Mouse (Mus musculus): ENCODE results near the gene Amer3. TPM values are rescaled to one million over a fixed set of nuclear protein-coding genes. Genes with fewer than 3 reads are reported as not detected.

Amer3 gene
- polyA plus RNA-seq (2021; fragmentation: Nextera tagmentation): 3.5 and 5.5 TPM in 2 replicates
- long read RNA-seq, experiment 1, full-length matches to known transcripts: 16 of 27 reads
- long read RNA-seq, experiment 1, partial matches to known transcripts: 10 of 27 reads
- long read RNA-seq, experiment 1, other reads (novel, unspliced or antisense): 1 of 27 reads
- long read RNA-seq, experiment 2, full-length matches to known transcripts: 1 of 6 reads
- long read RNA-seq, experiment 2, partial matches to known transcripts: 0 of 6 reads
- long read RNA-seq, experiment 2, other reads (novel, unspliced or antisense): 5 of 6 reads

DNA sequence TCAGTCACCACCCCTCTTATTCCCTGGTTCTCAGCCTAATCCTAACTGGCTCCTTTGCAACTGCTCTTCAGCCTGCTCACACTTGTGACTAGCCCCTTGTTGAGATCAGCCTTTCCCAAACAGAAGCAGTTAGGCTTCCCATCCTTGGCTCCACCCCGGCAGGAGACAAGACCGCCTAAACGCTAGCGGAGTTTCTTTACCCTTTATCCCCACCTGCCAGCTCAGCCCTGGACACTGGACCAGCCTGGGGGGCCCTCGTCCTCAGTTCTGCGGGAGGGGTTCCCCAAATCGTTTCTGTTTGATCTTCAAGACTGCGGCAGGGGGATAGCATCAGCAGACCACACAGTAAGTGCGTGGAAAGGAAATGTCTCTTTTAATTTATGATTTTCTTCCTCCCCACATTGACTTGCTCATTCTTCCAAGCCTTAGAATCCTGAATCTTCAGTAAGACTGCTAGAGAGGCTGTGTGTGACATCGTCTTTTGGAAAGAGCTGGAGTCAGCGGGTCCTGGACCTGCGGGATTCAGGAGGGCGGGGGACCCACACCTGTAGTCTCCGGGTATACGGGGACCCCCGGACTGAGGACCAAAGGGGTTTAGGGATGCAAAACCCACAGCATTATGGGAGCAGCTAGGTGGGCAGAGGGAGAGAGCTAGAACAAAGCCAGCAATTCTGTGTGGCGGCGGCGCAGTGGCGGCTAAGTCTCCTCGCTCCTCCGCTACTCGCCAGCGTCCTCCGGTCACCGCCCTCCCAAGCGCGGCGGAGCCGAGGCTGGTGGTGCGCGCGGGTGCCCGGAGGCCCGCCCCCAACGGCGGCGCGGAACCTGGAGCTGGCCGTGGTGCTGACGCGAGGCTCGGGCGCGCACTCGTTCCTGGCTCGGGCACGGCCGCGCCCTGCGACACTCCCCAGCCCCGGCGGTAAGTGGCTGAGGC, at the start of gene Amer3:
TSS of gene Amer3 (plus strand) at position 807 of the 931 bp plus-strand sequence.

DNA sequence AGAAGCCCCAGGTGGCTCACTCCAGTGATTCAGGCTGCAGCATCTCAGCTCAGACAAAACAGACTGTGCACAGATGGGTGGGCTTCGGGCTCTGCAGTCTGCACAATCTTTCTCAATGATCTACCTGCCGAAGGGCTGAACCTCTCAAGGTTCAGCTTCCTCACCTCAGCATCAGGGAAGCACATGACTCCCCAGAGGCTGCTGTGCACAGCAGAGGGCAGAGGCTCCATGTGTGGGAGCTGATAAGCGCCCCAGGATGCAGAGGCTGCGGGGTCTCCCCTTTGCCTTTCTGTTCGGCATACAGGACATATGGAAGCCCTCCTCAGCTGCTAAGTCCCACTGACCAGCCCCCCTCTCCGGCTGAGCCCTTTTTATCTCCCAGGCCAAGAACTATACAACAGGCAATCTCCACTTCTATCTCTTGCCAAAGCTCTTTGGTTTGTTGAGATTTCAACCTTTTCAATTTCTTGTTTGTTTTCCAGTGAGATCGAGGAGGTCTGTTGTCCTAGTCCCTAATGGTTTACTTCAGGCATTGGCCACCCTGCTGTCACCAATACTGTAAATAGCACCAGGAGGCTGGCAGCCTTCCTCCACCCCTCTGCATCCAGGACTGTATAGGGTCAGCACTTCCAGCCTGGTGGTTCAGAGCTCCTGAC, 44.3 kb upstream of the Amer3 start, which contains the start of gene Cfc1:
TSS of gene Cfc1 (plus strand) at position 606 of the 656 bp plus-strand sequence.

DNA sequence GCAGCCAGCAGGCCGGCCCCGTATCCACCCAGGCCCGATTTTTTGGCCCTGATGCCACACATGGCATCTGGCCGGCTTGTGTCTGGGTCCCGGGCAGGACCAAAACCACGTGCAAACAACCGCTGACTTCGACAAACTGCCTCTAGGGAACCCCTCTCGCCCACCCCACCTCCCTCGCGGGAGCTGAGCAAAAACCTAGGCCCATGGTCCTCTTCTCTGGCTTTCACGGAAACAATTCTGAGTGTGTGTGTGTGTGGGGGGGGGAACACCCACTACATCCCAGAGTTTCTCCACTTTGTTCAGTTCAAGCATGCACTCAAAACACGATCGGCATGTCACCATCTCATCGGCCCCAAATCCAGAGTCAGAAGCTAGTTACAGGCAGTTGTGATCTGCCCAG, 18.6 kb upstream of the Amer3 start, which contains the start of gene Prss40:
TSS of gene Prss40 (minus strand) at position 101 of the 400 bp plus-strand sequence.

Other genes with a start within 250 kb of the Amer3 start
- gene Ccdc115, start 140.0 kb upstream of the Amer3 start, polyA plus RNA-seq (2021; fragmentation: Nextera tagmentation): 26.1 and 29.9 TPM in 2 replicates
- gene Imp4, start 139.8 kb upstream of the Amer3 start, polyA plus RNA-seq (2021; fragmentation: Nextera tagmentation): 23.6 and 33.1 TPM in 2 replicates
- 13.8 and 16.4 TPM in 2 replicates for gene Ptpn18, start 119.9 kb upstream of the Amer3 start, polyA plus RNA-seq (2021; fragmentation: Nextera tagmentation)
- not detected in 2 replicates for gene Prss39, start 81.2 kb upstream of the Amer3 start, polyA plus RNA-seq (2021; fragmentation: Nextera tagmentation)
- gene Cfc1, start 44.0 kb upstream of the Amer3 start, polyA plus RNA-seq (2021; fragmentation: Nextera tagmentation): not detected in 2 replicates
- gene Prss40, start 18.7 kb upstream of the Amer3 start, polyA plus RNA-seq (2021; fragmentation: Nextera tagmentation): not detected in 2 replicates

All from left cerebral cortex, adult 6 months (tissue).